Mouse (Mus musculus): Measurements from ENCODE around the gene Smu1. TPM values are rescaled to one million over a fixed set of nuclear protein-coding genes. Genes with fewer than 3 reads are reported as not detected.

Smu1 gene
- polyA plus RNA-seq, 2 experiments, result 73.4 to 140 TPM

GRCm38 (mm10) chr4:40722687-40723460 lies 34.8 kb downstream of the Smu1 start:
- Histone ChIP-seq H3K36me3 (ENCODE audit: control insufficient read depth, insufficient read depth, low read length) (peaks cover 32% of the 10 kb centered on the region), H3K4me3 (replicated peaks; ENCODE audit: low read length) (peak overlapping the region; percentile 66), H3K27me3 (ENCODE audit: control insufficient read depth, insufficient read depth, low read length) (no peaks in the 10 kb centered on the region), H3K4me2 (replicated peaks; ENCODE audit: low read depth, low read length, severe bottlenecking) (peak overlapping the region; percentile 57), H3K27ac (replicated peaks; ENCODE audit: low read depth, low read length) (peak overlapping the region; percentile 99), H3K9ac (ENCODE audit: low read depth, low read length, severe bottlenecking) (peak overlapping the region; percentile 90), H3K9me3 (ENCODE audit: control insufficient read depth, low read length) (no peaks in the 10 kb centered on the region), H3K4me1 (ENCODE audit: control insufficient read depth, insufficient read depth, low read length) (peaks cover 27% of the 10 kb centered on the region)
- WGBS, result under 1% methylated on average over 50 of the region's 62 CpGs
- DNase-seq (ENCODE audit: low spot score), result peak; percentile 79
- 0 out of 2 replicates have a peak, but pooled peaks have one; percentile 6 for TF ChIP-seq POLR2A (IDR thresholded peaks at IDR 0.05; ENCODE audit: borderline replicate concordance, extremely low read depth, insufficient read depth, insufficient read length)
- ATAC-seq (ENCODE audit: low FRiP score, low read depth), result peak; percentile 85

DNA sequence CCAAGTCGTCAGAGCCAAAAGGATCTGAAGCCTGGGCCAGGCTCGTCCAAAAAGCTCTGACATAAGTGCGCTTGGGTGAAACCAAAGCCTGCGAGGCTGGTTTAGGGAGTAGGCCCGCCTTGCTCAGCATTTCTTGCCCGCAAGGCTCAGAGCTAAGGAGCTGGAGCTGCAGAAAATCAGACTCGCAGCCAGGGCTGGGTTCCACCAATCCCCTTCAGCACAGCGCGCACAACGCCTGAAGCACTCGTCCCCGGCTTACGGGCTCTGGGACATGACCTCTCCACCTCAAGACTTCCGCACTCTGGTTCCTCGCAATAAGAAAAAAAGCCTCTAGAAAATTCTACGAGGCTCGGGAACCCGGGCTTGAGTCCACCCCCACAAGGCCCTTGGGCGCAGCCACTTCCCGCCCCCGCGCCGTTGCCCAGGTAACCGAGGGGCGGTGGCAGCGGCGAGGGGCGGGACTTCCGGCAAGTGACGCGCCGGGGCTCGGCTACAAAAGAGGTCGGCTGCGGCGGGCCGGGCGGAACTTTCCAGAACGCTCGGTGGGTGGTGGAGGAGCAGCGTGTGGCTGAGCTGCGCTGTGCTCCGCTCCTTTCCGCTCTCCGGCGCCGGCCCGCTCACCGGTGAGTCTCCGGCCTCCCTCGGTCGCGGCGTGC lies 35.6 kb downstream of the Smu1 start, which contains the start of gene Dnaja1:
Gene Dnaja1, plus strand, starts transcription at position 140 of the 656 bp plus-strand sequence.
- peaks cover 27% of the 10 kb centered on the region for H3K36me3 ChIP-seq (ENCODE audit: control insufficient read depth, insufficient read depth, low read length)
- no peaks in the 10 kb centered on the region for H3K9me3 ChIP-seq (ENCODE audit: control insufficient read depth, low read length)
- WGBS, result under 1% methylated on average over 39 of the region's 54 CpGs
- TF ChIP-seq POLR2A (IDR thresholded peaks at IDR 0.05; ENCODE audit: borderline replicate concordance, extremely low read depth, insufficient read depth, insufficient read length), result peak; percentile 84
- peak within 1 kb of the TSS; percentile 99 for H3K27ac ChIP-seq (replicated peaks; ENCODE audit: low read depth, low read length)
- peaks cover 27% of the 10 kb centered on the region for H3K4me1 ChIP-seq (ENCODE audit: control insufficient read depth, insufficient read depth, low read length)
- ATAC-seq (ENCODE audit: low FRiP score, low read depth) (peak; percentile 95), DNase-seq (ENCODE audit: low spot score) (peak; percentile 93)
- peak within 1 kb of the TSS; percentile 57 for H3K4me2 ChIP-seq (replicated peaks; ENCODE audit: low read depth, low read length, severe bottlenecking)
- H3K9ac ChIP-seq (ENCODE audit: low read depth, low read length, severe bottlenecking), result peak within 1 kb of the TSS; percentile 90
- H3K4me3 ChIP-seq (replicated peaks; ENCODE audit: low read length), result peak within 1 kb of the TSS; percentile 66
- no peaks in the 10 kb centered on the region for H3K27me3 ChIP-seq (ENCODE audit: control insufficient read depth, insufficient read depth, low read length)

DNA sequence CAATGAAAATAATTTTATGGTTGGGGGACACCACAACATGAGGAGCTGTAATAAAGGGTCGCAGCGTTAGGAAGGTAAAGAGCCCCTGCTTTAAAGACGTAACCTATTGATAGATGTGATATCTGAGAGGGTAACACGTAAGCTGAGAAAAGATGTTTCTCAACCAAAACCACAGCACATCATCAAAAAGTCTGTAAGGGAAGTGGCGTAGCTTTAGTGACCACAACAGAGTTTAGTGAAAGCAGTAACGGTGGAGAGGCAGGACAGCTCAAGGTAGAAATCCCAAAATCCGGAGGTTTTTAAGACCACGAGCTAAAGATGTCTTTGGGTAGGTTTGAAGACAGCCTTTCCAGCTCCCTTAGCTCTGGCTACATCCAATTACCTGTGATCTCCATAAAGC lies 36.8 kb downstream of the Smu1 start:
- H3K4me2 ChIP-seq (replicated peaks; ENCODE audit: low read depth, low read length, severe bottlenecking), result 0 out of 2 replicates have a peak overlapping the region, but pooled peaks have one; percentile 57
- no peaks in the 10 kb centered on the region for H3K27me3 ChIP-seq (ENCODE audit: control insufficient read depth, insufficient read depth, low read length)
- no peak for TF ChIP-seq POLR2A (IDR thresholded peaks at IDR 0.05; ENCODE audit: borderline replicate concordance, extremely low read depth, insufficient read depth, insufficient read length)
- H3K36me3 ChIP-seq (ENCODE audit: control insufficient read depth, insufficient read depth, low read length), result peaks cover 14% of the 10 kb centered on the region
- peaks cover 27% of the 10 kb centered on the region for H3K4me1 ChIP-seq (ENCODE audit: control insufficient read depth, insufficient read depth, low read length)
- H3K9me3 ChIP-seq (ENCODE audit: control insufficient read depth, low read length), result no peaks in the 10 kb centered on the region
- no peak for ATAC-seq (ENCODE audit: low FRiP score, low read depth)
- no peak overlapping the region for H3K9ac ChIP-seq (ENCODE audit: low read depth, low read length, severe bottlenecking)
- no peak for DNase-seq (ENCODE audit: low spot score)
- 90% methylated on average over 8 of the region's 8 CpGs for WGBS
- H3K4me3 ChIP-seq (replicated peaks; ENCODE audit: low read length), result no peak overlapping the region
- H3K27ac ChIP-seq (replicated peaks; ENCODE audit: low read depth, low read length), result peak overlapping the region; percentile 99; the same call in 1 of the 2 replicates

DNA sequence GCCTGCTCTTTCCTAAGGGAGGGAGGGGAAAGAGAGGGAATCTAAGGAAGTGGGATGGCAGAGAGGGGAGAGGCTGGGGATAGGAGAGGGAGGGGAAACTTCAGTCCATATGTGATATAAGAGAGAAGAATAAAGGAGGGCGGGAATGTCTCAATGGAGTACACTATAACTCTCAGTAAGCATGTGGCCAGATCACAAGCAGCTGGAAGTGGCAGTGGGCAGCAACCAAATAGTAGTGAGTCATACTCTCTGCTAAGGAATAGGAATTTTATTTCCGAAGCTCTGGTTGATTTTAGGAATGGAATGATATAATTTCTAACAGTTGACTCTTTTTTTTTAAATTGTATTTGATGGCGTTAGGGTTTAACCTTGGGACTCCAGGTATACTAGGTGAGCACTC lies 40.6 kb downstream of the Smu1 start:
- Histone ChIP-seq H3K27ac (replicated peaks; ENCODE audit: low read depth, low read length) (no peak overlapping the region), H3K36me3 (ENCODE audit: control insufficient read depth, insufficient read depth, low read length) (no peaks in the 10 kb centered on the region), H3K4me2 (replicated peaks; ENCODE audit: low read depth, low read length, severe bottlenecking) (no peak overlapping the region), H3K9me3 (ENCODE audit: control insufficient read depth, low read length) (no peaks in the 10 kb centered on the region), H3K27me3 (ENCODE audit: control insufficient read depth, insufficient read depth, low read length) (no peaks in the 10 kb centered on the region), H3K4me3 (replicated peaks; ENCODE audit: low read length) (no peak overlapping the region), H3K4me1 (ENCODE audit: control insufficient read depth, insufficient read depth, low read length) (peaks cover 9% of the 10 kb centered on the region), H3K9ac (ENCODE audit: low read depth, low read length, severe bottlenecking) (no peak overlapping the region)
- 84% methylated on average over 3 of the region's 3 CpGs for WGBS
- no peak for DNase-seq (ENCODE audit: low spot score)
- ATAC-seq (ENCODE audit: low FRiP score, low read depth), result no peak
- TF ChIP-seq POLR2A (IDR thresholded peaks at IDR 0.05; ENCODE audit: borderline replicate concordance, extremely low read depth, insufficient read depth, insufficient read length), result no peak

- peaks cover 16% of the 10 kb centered on the region for H3K4me1 ChIP-seq (ENCODE audit: control insufficient read depth, insufficient read depth, low read length)
- DNase-seq (ENCODE audit: low spot score) (peak; percentile 38), ATAC-seq (ENCODE audit: low FRiP score, low read depth) (no peak)
- no peaks in the 10 kb centered on the region for H3K9me3 ChIP-seq (ENCODE audit: control insufficient read depth, low read length)
- H3K36me3 ChIP-seq (ENCODE audit: control insufficient read depth, insufficient read depth, low read length), result no peaks in the 10 kb centered on the region
- peak overlapping the region; percentile 55 for H3K4me2 ChIP-seq (replicated peaks; ENCODE audit: low read depth, low read length, severe bottlenecking)
- TF ChIP-seq POLR2A (IDR thresholded peaks at IDR 0.05; ENCODE audit: borderline replicate concordance, extremely low read depth, insufficient read depth, insufficient read length), result no peak
- peak overlapping the region; percentile 62 for H3K9ac ChIP-seq (ENCODE audit: low read depth, low read length, severe bottlenecking)
- H3K27ac ChIP-seq (replicated peaks; ENCODE audit: low read depth, low read length), result peak overlapping the region; percentile 90
- H3K4me3 ChIP-seq (replicated peaks; ENCODE audit: low read length), result peak overlapping the region; percentile 52
- 29% methylated on average over 9 of the region's 9 CpGs for WGBS
- no peaks in the 10 kb centered on the region for H3K27me3 ChIP-seq (ENCODE audit: control insufficient read depth, insufficient read depth, low read length)
Observed at GRCm38 (mm10) chr4:40703710-40704275, 53.9 kb downstream of the Smu1 start.
